Mouse (Mus musculus) adrenal gland, postnatal 14 days (tissue): ENCODE data around the gene Xrn1. TPM values are rescaled to one million over a fixed set of nuclear protein-coding genes. Genes with fewer than 3 reads are reported as not detected.
"Not testable (repeated sequence)": the region's sequence is repeated elsewhere in the genome, so short reads cannot be mapped to it uniquely, and the experiment has no call there.

Source experiments
- DNase-seq: peaks from one replicate; pipeline ENCODE4 v3.0.0; 2021; ENCODE audit warnings: mixed read lengths
- total RNA-seq: library from RNA; stranded (reverse); gene quantifications from 2 replicates; pipeline ENCODE4 v1.2.3, GENCODE M21; 2021

The Xrn1 gene
- total RNA-seq, 1 experiment from 2014 or later, result 22.3 TPM

- no peak for DNase-seq
These were observed 96.9 kb downstream of the Xrn1 start for GRCm38 (mm10) chr9:96051501-96051900.

- DNase-seq, result no peak
These were observed 100.3 kb downstream of the Xrn1 start for GRCm38 (mm10) chr9:96054878-96055277.

- DNase-seq, result peak; percentile 5
These were observed 102.1 kb downstream of the Xrn1 start for GRCm38 (mm10) chr9:96056417-96057223.

- no peak for DNase-seq
These were observed 108.7 kb downstream of the Xrn1 start for GRCm38 (mm10) chr9:96063083-96063802.

- no peak for DNase-seq
These were observed 109.4 kb downstream of the Xrn1 start for GRCm38 (mm10) chr9:96063803-96064475.

- no peak for DNase-seq
These were observed 112.9 kb downstream of the Xrn1 start for GRCm38 (mm10) chr9:96067507-96067906.

GRCm38 (mm10) chr9:96078752-96079315 lies 124.3 kb downstream of the Xrn1 start:
- DNase-seq, result no peak

GRCm38 (mm10) chr9:96085293-96085692 lies 130.7 kb downstream of the Xrn1 start:
- DNase-seq, result no peak

- DNase-seq, result no peak
These were observed 133.1 kb downstream of the Xrn1 start for GRCm38 (mm10) chr9:96087671-96088070.

- not testable (repeated sequence) for DNase-seq
These were observed 133.9 kb downstream of the Xrn1 start for GRCm38 (mm10) chr9:96088456-96088855.

GRCm38 (mm10) chr9:96092637-96093036 lies 138.1 kb downstream of the Xrn1 start:
- not testable (repeated sequence) for DNase-seq

- no peak for DNase-seq
These were observed 138.7 kb downstream of the Xrn1 start for GRCm38 (mm10) chr9:96093221-96093620.

GRCm38 (mm10) chr9:96094341-96094740 lies 139.8 kb downstream of the Xrn1 start:
- no peak for DNase-seq

GRCm38 (mm10) chr9:96095192-96095591 lies 140.6 kb downstream of the Xrn1 start:
- DNase-seq, result no peak

- no peak for DNase-seq
These were observed 148.3 kb downstream of the Xrn1 start for GRCm38 (mm10) chr9:96102846-96103245.

Other genes with a start within 250 kb of the Xrn1 start
- gene Trpc1, start 204.4 kb upstream of the Xrn1 start, total RNA-seq, result 4.3 and 5.5 TPM in 2 replicates
- gene Pls1, start 109.4 kb upstream of the Xrn1 start, total RNA-seq, result 4.1 and 6.1 TPM in 2 replicates
- 13.6 and 17.5 TPM in 2 replicates for gene Atr, start 97.2 kb upstream of the Xrn1 start, total RNA-seq
- 8.6 and 11.3 TPM in 2 replicates for gene Gk5, start 164.6 kb downstream of the Xrn1 start, total RNA-seq
- gene Tfdp2, start 241.5 kb downstream of the Xrn1 start, total RNA-seq, result 55.5 and 66.5 TPM in 2 replicates